Comparison of ENCODE assay signal across 8 mouse cellular contexts in genomic region chr2:103484617-103485401, GRCm38 (mm10). TPM values are rescaled to one million over a fixed set of nuclear protein-coding genes. Genes with fewer than 3 reads are reported as not detected.
DNase-seq lines count a peak whose midpoint lies in the region; ATAC-seq and TF ChIP-seq lines count a peak whose summit lies in the region.

Gene Cat, minus strand, starts transcription at chr2:103485160.

- intact Hi-C loops in heart, postnatal 25 days (cut with DNase I): loop anchor here (5.0 kb wide), 1 partner anchor 307 kb away; no protein-coding TSS in a partner anchor

- peak within 1 kb of the TSS; percentile 1; the same call in 1 of the 2 replicates for H3K27ac ChIP-seq in ES-E14 (ENCODE audit: insufficient read depth, low read depth, low read length, poor library complexity, severe bottlenecking)
- peak within 1 kb of the TSS; percentile 97 for H3K27ac ChIP-seq in forebrain, embryonic 15.5 days (replicated peaks)

- H3K4me3 ChIP-seq in ES-E14 (ENCODE audit: insufficient read depth in 1 of 2, low read depth in 1 of 2, low read length in 2 of 2, poor library complexity in 1 of 2, severe bottlenecking in 1 of 2): peak within 1 kb of the TSS; percentile 81 to 92
- H3K4me3 ChIP-seq in forebrain, embryonic 15.5 days: peak within 1 kb of the TSS; percentile 98
- peak within 1 kb of the TSS; percentile 85 for H3K4me3 ChIP-seq in lung, adult 2 months (replicated peaks; ENCODE audit: extremely low read depth, low read depth, low read length)

- peak within 1 kb of the TSS; percentile 84 for H3K9ac ChIP-seq in ES-E14 (ENCODE audit: insufficient read depth, low read depth, low read length, poor library complexity, severe bottlenecking)
- H3K9ac ChIP-seq in forebrain, embryonic 15.5 days (replicated peaks): peak within 1 kb of the TSS; percentile 88

- no peak for TF ChIP-seq CTCF in lung, adult 2 months (IDR thresholded peaks at IDR 0.05; ENCODE audit: insufficient read depth, low read length)

- peak; percentile 98 for TF ChIP-seq POLR2A in lung, adult 2 months (IDR thresholded peaks at IDR 0.05; ENCODE audit: borderline replicate concordance, extremely low read depth, low read depth, low read length)

- WGBS in forebrain, embryonic 15.5 days: under 1% methylated on average over 41 of the region's 41 CpGs
- WGBS in lung, adult 2 months: under 1% methylated on average over 41 of the region's 41 CpGs

- in situ Hi-C loops in ES-E14 (cut with MboI; ENCODE audit: low sequenced_read_pairs in 2 of 2, unreplicated experiment in 2 of 2): no loop called here

- peak within 1 kb of the TSS; percentile 79 for H3K4me2 ChIP-seq in forebrain, embryonic 15.5 days (replicated peaks)

- ATAC-seq in forebrain, embryonic 15.5 days (replicated peaks): peak; percentile 100
- ATAC-seq in neutrophil, adult 5-6 weeks (ENCODE audit: extremely low read depth, insufficient number of reproducible peaks, low FRiP score, poor library complexity, severe bottlenecking): peak; percentile 91

- DNase-seq in ES-E14 (ENCODE audit: low read depth, low spot score): peak; percentile 79
- peak; percentile 92 for DNase-seq in cerebellum, adult 11-12 months
- peak; percentile 97 for DNase-seq in heart, postnatal 25 days (ENCODE audit: low spot score)
- peak; percentile 94 to 98 for DNase-seq in layer of hippocampus, adult 18-20 months (ENCODE audit: low spot score in 2 of 2)
- peak; percentile 95 for DNase-seq in lung, adult 2 months
- DNase-seq in thymus, adult 18-20 months: peak; percentile 96 to 97

- no peaks in the 10 kb centered on the region; the same call in 1 of the 2 replicates for H3K36me3 ChIP-seq in ES-E14 (ENCODE audit: control insufficient read depth, insufficient read depth, low read length, poor library complexity, severe bottlenecking)
- H3K36me3 ChIP-seq in forebrain, embryonic 15.5 days: no peaks in the 10 kb centered on the region

- peaks cover 0 to 5% of the 10 kb centered on the region in 2 experiments; a peak in 1 of 4 replicates for H3K4me1 ChIP-seq in ES-E14 (ENCODE audit: control insufficient read depth in 2 of 2, insufficient read depth in 2 of 2, low read length in 2 of 2, poor library complexity in 1 of 2)
- peaks cover 22% of the 10 kb centered on the region for H3K4me1 ChIP-seq in forebrain, embryonic 15.5 days
- H3K4me1 ChIP-seq in lung, adult 2 months (ENCODE audit: control insufficient read depth, insufficient read depth, low read length): peaks cover 11% of the 10 kb centered on the region

- no peaks in the 10 kb centered on the region for H3K27me3 ChIP-seq in forebrain, embryonic 15.5 days

- H3K9me3 ChIP-seq in ES-E14 (ENCODE audit: control insufficient read depth, insufficient read depth, low read depth, low read length): no peaks in the 10 kb centered on the region
- H3K9me3 ChIP-seq in forebrain, embryonic 15.5 days: no peaks in the 10 kb centered on the region

TF ChIP-seq in ES-E14, 5 proteins besides CTCF, POLR2A, EP300 and RAD21:
- TF ChIP-seq CHD2 (IDR thresholded peaks at IDR 0.05; ENCODE audit: low read depth, low read length) (peak; percentile 51; the same call in 1 of the 2 replicates), ZC3H11A (IDR thresholded peaks at IDR 0.05; ENCODE audit: borderline replicate concordance, low read depth, low read length) (no peak)

RNA-seq across cellular contexts. Expression of gene Cat, which starts in this region (rescaled TPM):
- 13.1 and 23.0 TPM in 2 replicates for total RNA-seq in ES-E14 (2012; rRNA removed)
- 65.4 and 69.0 TPM in 2 replicates for polyA plus RNA-seq in forebrain, embryonic 15.5 days (2015; fragmentation: Nextera tagmentation; extraction: Ambion mirVana)
- 100 to 1,000 TPM; 199 to 201 TPM for total RNA-seq in heart, postnatal 25 days (2021)
- 10 to 100 TPM; 53.3 to 53.5 TPM for total RNA-seq in layer of hippocampus, adult 18-20 months (2021)
- 161 and 196 TPM in 2 replicates for polyA plus RNA-seq in lung, adult 2 months (2012; rRNA removed)
- 69.0 and 89.6 TPM in 2 replicates for total RNA-seq in neutrophil, adult 5-6 weeks (2017)

Comparison
In these comparisons a context has a peak if more than half of its experiments do, and no peak if none do; other contexts are left out.
1. Peak in every context shown above with its lines: DNase-seq, ATAC-seq, H3K4me3 ChIP-seq and H3K27ac ChIP-seq.